Mouse (Mus musculus): Measurements from ENCODE around the gene Pde4d.

Gene Pde4d

DNA sequence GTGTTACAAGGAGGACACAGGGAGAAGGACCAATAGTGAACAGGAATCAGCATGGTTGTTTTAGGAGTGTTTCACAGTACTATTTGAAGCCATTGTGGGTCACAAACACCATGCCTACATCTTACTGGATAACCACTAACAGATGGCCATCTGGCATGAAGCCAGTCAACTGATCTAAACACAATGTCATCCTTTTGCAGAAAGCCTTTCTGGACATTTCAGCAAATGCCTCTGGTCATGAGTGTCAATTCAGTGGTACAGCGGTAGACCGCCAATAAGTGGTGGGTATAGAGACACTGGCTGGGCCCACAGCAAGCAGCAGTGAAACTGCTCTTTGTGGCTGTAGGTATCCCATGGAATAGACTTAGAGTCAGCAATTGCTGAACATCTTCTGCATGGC lies 151.3 kb downstream of the Pde4d start:
- no peak for DNase-seq

DNA sequence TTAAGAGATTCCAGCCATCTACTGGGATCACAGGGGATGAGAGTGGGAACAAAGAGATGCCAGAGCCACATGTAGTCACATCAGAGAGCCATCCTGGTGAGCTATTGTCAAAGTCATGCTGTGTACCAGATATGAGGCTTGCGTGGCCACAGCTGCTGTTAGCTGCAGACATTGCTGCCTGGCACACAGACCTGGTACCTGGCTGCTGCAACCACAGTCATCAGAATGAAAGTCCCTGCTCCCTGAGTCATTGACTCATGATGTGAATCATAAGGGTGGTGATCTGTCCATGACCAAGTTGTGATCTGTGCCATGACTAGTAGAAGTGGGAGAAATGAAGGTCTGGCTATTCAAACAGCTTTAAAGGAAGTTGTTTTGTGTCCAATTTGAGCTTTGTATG lies 153.8 kb downstream of the Pde4d start:
- DNase-seq, result no peak

DNA sequence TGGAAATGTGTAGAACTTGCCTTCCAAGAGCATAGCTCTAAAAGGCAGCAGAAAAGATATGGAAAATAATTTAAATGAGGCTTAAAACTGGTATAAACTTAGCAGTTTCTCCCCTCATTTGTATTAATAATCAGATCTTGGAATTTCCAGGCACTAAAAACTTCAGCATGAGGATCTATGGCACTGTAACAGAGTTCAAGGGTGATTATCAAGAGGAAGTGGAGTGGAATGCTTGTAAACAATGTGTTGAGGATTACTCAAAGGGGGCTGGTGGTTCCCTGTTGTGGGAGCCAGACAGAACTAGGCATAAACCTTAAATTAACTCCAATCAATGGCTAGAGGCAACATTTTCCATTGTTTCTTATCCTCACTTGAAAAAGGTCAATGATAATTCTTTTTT lies 154.5 kb downstream of the Pde4d start:
- DNase-seq, result no peak

DNA sequence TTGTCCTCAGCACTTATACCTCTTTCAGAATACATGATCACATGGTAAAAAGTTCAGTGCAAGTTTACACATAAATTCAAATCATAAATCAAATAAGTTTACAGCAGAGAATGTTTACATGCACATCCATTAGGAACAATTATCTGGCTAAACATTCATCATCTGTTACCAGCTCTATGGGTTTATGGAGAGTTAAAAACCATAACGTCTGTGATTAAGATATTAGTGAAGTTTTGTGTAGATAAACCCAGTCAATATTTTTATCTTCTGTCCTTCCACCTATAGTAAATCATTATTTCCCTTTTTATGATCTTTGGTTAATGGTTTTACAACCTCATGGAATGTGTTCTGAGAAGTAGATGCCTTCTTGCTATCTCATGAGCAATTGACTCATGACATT lies 168.5 kb downstream of the Pde4d start:
- no peak for DNase-seq

DNA sequence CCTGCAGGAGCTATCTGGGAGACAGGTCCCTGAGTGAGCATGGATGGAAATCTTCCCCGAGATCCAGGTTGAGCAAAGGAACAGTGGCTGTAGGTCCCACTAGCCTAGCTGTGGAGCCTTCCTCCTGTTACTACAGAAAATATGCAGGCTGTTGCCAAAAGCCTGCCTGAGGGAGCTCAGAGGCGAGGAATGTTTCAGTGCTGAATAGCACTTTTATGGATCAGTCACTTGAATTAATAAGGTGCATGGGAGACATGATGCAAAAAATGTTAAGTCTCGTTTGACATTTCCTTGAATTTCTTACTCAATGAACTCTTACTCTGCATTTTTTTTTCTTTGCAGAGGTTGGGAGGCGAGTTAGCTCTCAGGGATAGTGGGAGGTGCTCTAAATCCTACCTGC lies 172.9 kb downstream of the Pde4d start:
- DNase-seq, result no peak

DNA sequence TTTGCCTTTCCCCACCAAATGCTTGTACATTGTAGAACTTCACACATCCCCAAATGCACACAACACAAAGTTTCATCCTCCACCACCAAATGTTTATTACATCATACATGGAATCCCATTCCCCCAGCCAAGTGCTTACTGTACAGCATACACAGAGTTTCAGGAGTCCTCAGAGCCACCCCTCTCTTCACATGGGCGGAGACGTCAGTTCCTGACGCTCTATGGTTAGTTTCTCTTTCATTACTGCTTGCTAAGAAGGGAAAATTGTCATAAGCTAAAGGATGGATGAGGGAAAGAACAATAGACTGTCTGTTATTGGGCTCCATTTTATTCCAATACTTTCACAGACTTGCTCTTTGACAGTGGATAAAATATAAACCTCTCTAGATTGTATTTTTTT lies 174.2 kb downstream of the Pde4d start:
- no peak for DNase-seq

DNA sequence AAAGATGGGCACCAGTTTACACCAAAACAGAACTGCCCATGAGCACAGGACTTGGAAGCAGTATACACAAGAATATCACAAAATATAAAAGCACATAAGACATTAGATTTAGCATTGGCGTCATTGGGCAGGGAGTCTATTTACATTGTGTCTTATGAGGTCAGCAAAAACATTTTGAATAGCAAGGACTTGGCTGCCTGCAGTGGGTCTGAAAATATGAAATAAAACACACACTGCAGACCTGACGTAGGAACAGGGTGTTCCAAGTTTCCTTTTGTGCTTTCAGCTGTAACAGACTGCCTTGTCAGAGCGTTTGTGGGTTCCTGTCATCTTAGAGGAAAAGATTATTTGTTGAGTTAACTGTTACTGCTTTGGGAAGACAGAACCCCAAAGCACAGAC lies 176.4 kb downstream of the Pde4d start:
- no peak for DNase-seq

DNA sequence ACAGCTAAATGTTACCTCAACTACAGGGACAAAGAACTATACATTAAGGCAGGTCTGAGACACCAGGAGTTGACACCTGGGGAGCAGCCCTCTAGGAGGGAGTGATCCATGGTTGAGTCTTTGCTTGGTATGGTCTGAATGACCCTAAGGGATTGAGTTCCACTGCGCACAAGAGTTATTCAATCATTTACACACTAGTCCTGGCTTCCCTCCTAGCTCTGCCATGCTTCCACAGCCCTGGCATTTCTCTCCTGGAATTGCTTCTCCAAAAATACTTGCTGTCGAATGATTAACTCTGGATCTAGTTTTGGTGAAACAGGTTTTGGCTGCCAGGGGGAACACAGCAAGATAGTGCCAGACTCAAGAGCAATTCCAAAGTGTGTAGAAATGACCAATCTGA lies 178.8 kb downstream of the Pde4d start:
- no peak for DNase-seq

DNA sequence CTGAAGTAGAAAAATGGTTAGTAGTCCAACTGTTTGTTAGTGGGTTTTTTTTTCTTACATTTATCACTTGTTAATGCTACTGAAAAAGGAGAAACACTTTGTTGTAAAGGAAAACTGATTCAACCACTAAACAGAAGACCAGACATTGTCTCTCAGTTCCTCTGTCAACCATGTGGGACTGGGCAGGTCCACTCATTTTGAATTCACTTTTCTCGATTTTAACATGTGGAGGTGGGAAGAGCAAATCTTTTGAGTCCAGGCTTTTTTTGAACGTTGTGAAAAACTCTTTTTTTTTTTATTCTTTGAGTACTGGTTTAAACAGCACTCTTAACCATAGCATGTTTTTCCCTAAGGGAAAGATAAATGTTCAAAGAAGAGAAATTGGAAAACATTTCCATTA lies 180.8 kb downstream of the Pde4d start:
- DNase-seq, result no peak

DNA sequence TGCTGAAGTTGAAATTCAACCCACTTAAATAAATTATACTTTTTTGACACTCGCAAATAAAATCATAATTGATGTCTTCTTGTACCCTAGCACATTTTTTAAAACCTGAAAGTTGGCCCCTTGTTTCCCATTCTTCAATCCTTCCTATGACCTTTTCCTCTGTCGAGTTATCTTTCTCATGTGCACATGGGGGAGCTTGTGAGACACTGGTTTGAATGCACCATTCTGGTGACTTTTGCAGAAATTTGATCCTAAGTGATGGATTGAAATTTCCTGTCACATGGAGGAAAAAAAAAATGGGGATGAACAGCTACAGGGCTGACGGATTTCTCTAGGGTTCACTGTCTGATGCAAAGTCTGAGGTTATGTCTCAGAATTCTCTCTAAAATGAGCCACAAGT lies 181.5 kb downstream of the Pde4d start:
- DNase-seq, result no peak

DNA sequence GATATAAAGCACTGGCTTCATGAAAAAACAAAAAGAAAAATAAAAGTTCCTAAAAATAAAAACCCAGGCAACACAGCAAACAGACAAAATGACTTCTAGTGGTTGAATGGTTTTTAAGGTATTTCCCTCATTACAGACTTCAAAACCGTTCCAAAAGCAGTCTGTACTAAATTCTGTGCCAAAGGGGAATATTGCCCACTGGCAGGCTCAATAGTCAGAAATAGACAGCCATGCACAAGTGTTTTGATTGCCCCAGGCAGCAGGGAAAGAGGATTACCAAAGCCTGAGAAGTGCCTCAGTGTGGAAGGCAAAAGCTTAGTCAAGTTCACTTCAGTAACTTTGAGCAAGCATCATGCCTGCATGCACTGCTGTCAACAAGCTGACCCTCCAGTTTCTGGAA lies 186.8 kb downstream of the Pde4d start:
- DNase-seq, result no peak

DNA sequence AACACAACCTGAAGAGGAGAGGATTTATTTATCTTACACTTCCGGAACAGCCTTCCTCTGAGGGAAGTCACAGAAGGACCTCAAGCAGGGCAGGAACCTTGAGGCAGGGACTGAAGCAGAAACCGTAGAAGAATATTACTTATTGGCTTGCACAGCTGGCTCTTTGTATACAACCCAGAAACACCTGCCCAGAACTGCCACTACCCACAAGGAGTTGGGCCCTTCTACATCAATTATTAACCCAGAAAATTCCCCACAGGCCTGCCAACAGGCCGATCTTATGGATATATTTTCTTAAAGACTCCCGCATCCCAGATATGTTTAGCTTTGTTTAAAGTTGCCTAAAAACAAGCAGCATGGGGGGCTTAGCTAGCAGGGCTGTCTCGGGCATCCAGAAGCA lies 192.5 kb downstream of the Pde4d start:
- DNase-seq, result no peak

DNA sequence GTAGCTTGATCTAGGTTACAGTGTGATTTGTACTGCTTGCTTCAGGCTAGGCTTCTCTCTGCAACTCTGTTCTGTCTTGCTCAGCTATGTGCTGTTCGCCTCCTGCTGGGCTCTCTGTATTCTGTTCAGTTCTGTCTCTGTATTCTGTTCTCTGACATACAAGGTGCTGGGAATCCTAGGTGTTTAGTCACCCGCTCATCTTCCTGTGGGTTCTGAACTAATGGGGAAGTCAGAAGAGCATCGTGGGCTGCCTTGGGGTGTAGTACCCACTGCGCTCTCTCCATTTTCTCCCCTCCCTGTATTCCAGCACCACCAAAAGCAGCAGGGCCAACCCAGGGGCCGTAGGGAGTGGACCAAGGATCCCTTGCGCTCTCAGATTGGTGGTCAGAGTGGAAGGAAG lies 197.1 kb downstream of the Pde4d start:
- DNase-seq, result no peak

DNA sequence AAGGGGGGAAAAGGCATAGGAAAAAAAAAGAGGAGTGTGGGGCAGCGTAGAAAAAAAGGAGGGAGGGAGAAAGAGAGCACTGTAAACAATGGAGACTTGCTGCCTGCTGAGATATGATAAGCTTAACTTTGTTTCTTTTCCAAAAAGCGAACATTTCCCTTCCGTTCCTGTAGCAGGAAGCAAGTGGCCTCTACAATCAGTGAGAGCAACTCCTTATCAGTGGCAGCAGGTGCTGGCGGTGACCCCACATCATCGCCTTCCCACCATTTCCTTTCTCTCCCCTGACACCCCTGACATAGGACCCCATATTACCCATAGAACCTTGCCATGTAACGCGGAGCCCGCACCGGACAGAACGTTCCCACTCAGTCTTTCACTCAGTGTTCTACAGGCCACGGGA lies 197.5 kb downstream of the Pde4d start:
- DNase-seq, result no peak

DNA sequence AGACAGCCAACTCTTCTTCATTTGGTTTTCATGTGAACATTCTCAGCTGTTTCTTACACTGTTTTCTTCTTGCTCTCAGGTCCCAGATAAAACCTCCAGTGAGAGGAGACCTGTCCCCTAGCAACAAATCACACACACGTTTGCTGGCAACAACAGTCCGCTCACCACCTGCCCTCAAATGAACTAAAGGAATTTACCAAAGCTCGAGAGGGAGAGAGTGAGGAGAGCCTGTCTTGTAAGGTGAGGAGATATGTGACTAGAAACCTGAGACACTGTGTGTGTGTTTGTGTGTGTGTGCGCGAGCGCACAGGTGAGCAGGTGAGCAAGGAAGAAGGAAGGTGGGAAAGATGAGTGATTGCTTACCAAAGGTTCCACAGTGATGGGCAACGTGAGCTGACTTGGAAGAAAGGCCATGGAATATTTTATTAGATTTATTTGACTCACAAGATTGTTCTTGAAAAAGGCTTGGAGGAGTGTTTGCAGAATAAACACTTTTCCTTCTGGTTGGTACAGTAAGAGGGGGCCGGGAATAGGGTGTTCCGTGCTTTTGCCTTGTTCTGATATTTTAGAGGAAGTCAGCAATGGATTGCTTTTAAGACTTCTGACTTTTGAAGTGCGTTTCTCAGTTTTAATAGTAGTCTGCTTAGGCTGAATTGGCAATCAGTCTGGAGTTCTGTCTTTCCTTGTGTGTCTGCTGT lies 204.4 kb downstream of the Pde4d start:
- DNase-seq, result peak; percentile 4

DNA sequence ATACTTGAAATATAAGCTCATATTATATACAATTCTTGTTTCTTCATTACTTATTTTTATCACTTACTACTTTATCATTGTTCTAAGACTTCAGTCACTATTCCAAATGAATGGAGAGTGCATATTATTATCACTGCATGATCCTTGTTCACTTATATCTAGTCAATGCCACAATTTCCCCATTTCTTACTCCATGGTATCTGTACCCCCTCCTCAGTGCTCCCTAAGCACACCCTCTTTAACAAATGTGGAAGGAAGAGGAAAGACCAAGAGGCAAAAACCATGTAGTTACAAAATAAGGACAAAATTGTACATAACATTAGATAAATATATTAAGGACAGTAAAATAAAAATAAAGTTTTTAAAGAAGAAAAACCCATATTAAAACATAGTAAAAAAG lies 216.8 kb downstream of the Pde4d start:
- DNase-seq, result no peak

DNA sequence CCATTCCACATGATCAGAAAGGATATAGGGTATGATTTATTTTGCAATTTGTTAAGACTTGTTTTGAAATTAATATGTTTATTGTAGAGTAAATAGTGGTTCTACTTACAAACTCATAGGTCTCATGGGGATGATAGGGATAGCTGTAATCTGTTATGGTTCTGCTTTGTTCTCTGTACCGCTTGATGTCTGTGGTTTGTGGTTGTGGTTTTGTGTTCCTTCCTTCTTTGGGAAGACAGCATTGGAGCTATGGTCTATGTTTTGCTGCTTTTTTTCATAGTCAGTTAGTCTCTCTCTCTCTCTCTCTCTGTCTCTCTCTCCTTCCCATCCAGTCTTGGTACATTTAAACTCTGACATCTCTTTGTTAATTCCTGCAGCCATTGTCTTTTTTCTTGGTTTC lies 217.3 kb downstream of the Pde4d start:
- DNase-seq, result no peak

DNA sequence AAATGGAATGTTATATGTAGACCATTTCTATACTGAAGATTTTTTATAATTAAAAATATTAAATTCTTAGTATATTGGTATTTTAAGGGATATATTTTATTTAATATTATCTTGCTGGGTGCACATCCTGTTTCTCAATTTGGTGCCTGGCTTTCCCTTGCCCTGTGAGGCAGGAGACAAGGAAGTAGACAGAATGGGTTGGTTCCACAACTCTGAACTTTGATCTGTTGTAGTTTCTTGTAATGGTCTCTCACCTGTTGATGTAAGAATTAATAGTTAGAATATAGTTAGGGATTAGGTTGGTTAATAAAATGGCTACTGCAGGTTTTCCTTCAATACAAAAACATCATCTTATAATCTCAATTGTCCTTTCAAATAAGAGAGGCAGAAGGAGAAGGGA lies 227.3 kb downstream of the Pde4d start:
- DNase-seq, result no peak

DNA sequence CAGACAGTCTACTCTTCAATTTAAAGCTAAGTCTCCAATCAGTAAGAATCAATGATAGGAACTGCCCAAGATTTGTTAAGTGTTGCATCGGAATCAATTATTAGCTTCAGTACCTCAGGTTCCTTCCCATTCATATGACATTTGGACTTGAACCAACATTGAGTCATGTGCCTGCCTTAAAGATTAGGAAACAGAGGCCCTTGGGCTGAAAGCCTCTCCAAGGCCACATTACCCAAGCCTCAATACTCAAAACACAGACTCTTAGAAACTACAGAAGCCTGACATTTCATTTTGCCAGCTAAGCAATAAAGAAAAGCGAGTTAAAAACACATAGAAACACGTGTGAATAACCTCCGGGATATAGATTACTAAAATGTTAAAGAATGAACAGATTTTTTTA lies 233.3 kb downstream of the Pde4d start:
- no peak for DNase-seq

DNA sequence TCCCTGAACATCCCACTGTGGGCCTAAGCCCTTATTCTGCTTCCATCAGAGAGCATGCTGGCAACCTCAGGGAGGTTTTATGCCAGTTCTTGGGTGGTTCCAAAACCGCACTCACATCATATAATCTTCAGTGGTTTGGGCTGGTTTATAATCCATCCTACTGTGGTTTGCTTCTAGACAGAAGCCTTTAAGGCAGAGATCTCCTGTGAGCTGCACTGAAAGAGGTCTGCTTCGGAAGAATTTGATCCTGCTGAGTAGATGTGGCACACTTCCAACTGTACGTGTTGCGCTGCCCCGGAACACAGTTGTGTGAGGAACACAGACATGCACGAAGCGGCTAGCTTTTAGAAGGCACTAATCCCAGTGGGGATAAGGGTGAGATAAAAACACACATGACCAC lies 236.1 kb downstream of the Pde4d start:
- no peak for DNase-seq

DNA sequence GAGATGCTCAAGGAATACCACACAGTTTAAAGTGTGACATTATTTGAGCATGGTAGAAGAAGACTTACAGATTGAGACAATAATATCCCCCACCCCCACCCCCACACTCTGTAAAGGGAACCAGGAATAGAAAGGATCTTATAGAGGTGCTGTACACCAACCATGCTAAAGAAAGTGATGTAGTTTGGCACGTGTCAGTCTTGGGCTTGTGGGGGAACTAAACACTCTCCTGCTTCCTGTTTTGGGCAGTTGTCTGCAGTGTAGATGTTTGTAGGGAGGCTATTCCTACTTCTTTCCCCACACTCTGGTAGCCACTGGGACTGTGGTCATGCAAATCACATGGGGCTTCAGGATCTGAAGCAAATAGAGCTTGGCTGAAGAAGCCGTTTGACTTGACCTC lies 236.5 kb downstream of the Pde4d start:
- DNase-seq, result no peak

DNA sequence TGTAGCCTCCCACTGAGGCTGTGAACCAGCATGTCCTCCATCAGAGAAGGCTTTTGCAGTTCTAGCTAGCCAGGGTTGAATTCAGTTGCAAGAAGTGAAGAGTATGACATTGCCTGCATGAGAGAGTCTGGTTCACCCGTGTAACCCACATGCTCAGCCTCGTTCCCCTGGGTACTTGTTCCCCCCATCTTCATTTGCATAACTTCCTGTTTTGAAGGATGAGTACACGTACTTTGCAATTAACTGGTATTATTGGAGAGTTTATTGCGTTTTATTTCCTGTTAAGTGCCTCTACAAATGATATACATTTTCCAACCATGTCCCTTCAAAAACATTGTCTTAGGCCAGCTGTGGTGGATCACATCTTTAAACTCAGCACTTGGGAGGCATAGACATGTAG lies 237.1 kb downstream of the Pde4d start:
- no peak for DNase-seq

DNA sequence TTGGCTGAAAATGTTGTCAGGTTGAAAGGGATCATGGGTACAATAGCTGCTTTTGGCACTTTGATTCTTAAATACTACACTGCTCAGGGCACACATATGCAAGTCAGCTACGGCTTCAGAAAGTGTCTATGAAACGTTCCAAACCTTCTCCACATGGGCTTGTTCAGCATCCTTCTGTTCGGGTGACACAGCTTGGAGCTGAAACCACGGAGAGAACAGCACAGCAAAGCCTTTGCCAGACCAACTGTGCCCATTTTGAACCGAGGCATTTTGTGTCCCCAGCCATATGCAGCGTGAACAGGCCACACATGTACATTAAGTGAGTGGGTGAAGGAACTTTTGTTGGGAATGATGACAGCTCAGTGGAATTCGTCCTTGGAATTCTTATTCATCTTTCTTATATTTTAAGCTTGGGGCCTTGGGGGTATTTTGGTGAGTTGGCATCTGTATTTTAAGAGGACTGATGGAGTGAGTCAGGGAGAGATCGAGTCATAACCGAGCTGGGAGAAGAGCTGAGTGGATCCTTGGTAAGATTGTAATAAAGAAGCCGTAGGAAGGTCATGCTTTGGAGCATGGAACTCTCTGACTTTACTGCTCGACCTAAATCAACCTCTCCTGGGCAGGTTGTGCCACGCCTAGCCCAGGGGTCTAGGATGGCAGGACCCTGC lies 243.3 kb downstream of the Pde4d start:
- no peak for DNase-seq

DNA sequence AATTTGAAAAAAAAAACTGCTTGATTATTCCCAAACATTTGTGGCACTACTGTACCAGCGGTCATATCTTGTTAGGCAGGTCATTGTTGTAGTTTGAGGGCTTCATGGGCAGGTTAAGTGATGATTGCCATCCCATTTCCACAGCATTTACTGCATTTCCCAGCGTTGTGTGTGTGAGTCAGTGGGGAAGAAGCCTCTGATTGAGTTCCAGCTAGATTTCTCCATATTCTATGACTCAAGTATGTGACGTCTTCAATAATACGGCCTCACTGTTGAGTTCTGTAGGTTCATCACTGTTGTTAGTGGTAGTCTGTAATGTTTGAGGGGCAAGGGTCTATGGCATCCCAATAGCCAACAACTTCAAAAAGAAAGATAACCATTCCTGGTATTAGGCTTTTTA lies 255.7 kb downstream of the Pde4d start:
- DNase-seq, result no peak

DNA sequence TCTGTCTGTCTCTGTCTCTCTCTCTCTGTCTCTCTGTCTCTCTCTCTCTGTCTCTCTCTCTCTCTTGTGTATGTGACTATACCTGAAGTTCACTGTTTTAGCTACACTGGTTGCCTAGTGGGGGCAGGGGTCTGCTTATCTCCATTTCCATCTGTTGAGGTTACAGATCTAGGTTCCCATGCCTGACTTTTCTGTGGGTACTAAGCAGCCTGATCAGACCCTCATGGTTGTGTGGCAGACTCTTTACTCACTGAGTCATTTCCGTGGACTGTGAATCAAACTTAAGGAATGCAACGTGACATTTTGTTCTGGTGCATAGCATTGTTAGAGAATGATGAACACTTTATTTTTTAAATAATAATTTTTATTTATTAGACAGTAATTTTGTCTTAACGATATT lies 264.3 kb downstream of the Pde4d start:
- no peak for DNase-seq

All from lung, postnatal 14 days (tissue).